Mouse (Mus musculus): Measurements from ENCODE around the gene Apoh.

Gene Apoh

DNA sequence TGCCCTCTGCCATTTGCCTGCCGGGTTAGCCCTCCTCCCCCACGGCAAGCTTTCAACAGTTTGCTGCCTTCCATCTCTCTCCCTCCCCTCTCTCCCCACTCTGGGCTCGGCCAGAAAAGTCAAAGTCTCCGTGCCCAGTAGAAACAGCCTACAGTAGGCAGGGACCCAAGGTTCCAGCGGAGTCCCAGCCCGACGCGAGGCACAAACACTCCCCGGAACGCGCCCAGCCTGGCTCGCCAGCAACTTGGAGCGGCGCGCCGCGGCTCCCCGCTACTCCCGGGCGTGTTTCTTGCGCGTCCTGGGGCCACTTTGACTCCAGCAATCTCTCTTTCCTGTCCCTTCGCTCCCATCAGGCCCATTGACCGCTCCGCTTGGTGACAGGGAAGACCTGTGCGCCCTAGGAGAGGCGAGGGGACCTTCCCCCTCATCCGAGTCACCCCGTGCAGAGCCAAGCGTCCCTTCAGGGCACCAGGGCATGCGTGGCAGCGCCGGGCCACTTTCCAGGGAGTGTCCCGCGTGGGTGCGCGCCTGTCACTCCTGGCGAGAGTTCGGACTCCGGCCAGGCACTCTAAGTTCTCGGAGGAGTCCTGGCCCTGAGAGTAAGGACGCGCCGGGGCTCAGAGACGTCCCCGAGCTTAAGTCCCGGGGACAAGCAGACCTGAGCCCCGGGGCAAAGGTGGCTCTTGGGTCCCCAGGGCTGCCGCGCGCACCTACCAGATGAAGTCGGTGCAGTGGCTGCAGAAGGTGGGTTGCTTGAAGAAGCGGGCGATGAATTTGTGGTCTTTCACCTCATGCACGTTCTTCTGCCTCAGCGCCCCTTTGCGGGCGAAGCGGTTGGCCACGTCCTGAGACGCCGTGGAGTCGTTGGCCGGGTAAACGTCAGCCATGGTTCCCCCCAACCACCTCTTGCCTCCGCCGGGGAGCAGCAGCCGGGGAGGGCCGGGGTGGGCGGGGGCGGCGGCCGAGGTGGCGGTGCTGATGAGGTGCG is at the start of gene Apoh:
Gene Apoh (plus strand): TSS at position 574 of the 988 bp plus-strand sequence.
- in situ Hi-C loops (cut with MseI, MboI) = no loop called here

DNA sequence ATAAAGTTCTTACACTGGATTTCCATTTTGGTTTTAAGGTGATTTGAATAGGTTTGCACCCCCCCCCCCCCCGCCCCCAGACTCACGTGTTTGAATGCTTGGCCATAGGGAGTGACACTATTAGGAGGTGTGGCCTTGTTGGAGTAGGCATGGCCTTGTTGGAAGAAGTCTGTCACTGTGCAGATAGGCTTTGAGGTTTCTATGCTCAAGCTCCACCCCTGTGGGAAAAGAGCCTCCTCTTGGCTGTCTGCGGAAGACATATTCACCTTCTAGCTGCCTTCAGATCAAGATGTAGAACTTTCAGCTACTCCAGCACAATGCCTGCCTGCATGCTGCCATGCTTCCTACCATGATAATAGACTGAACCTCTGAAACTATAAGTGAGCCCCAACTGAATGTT is 49.3 kb upstream of the Apoh start:
- in situ Hi-C loops (cut with MseI, MboI) = no loop called here

GRCm38 (mm10) chr11:108294305-108294813 is 48.8 kb upstream of the Apoh start:
- in situ Hi-C loops (cut with MseI, MboI) = no loop called here

DNA sequence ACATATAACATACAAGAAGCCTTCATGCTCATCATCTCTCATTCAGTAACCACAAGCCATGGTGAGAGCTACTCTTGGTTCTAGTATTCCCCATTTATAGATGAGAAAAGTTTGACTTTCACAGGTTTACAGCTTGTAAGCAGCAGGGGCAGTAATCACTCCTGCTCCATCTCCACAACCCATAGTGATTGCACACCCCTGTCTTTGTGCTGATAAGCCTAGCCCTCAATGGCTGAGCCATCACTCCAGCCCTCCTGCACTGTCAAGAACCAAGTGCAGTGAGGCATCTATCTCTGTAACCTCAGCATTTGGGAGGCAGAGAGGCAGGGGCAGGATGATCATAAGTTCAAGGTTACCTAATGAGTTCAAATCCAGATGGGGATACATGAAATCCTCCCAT is 47.8 kb upstream of the Apoh start:
- in situ Hi-C loops (cut with MseI, MboI) = no loop called here

GRCm38 (mm10) chr11:108297956-108298355 is 45.2 kb upstream of the Apoh start:
- in situ Hi-C loops (cut with MseI, MboI) = no loop called here

DNA sequence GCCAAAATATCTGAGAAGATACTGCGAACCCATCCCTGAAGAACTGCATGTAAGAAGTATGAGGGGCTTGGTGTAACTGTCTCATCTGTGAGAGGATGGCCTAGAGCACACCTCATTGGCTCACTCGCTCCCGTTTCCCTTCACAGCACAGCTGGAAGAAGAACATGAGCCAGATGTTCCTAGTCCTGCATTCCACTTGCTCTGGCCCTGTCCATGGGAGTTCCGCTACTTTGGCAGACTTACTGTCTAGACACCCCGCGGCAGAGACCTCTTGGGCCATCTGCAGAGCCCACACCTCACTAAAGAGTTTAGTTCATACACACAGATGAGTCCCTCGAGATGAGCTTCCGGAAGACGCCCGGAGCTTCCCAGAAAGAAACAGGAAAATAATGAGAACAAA is 43.2 kb upstream of the Apoh start:
- in situ Hi-C loops (cut with MseI, MboI) = no loop called here

GRCm38 (mm10) chr11:108300443-108300842 is 42.7 kb upstream of the Apoh start:
- in situ Hi-C loops (cut with MseI, MboI) = no loop called here

DNA sequence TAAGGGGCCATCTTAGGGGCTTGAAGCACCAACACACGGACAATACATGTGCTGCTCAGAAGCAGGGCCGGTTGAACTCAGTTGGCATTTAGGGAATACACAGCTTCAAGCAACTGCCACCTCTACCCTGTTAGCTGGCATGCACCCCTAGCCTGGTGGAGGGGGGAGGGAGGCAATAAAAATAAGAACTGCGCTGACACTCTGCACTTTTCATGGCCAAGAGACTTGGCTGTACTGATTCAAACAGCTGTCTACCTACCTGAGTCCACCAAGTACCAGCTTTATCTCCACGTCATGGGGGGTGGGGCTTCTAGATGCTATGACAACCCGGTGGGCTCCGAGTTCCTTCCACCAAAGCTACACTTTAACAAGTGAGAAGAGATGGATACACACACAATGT is 42.1 kb upstream of the Apoh start:
- in situ Hi-C loops (cut with MseI, MboI) = no loop called here

DNA sequence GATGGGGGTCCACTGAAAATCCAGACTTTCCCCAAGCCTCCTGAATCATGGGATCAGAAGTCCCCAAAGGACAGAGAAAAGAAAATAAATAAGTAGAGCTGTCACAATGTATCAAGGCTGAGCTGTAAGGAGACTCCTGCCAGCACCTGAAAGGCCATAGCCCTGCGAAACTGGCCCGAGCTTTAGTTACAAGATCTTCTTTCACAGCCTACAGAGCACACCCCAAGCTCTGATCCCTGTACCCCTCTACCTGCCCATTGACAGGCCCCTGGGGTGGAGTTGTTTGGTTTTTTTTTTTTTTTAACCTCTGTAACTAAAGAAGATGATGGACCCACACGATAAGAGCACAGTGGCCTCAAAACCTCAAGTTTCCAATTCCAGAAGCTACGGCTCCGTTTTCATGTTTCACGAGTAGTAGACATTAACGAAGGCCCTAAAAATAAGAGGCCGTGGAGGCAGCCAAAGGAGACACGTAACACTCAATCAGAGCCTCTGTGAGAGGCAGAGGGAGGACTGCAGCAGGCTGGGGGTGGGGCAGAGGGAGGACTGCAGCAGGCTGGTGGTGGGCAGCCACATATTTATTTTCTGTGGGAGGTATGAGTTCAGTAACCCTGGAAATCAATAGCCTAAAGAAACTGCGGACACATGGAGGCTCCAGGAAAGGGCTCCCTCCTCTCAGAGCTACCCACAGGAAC is 41.2 kb upstream of the Apoh start:
- in situ Hi-C loops (cut with MseI, MboI) = no loop called here

- in situ Hi-C loops (cut with MseI, MboI) = no loop called here
These were observed 39.4 kb upstream of the Apoh start for GRCm38 (mm10) chr11:108303787-108304186.

GRCm38 (mm10) chr11:108307258-108307657 is 35.9 kb upstream of the Apoh start:
- in situ Hi-C loops (cut with MseI, MboI) = no loop called here

DNA sequence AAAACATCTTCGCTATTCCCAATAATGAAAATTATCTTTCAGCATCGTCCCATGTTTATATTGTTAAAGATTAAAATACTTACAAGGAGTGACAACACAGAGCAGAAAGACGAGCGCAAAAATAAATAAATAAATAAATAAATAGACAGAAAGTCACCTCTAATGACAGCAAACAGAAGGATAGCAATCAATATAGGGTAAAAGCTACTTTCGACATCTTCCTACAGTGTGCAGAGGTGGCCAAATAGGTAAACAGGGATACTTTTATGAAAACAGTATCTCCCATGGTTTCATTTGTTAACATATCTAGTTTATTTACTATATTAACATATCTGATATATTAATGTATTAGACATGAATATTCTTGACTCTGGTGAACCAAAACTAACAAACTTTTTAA is 34.9 kb upstream of the Apoh start:
- in situ Hi-C loops (cut with MseI, MboI) = no loop called here

GRCm38 (mm10) chr11:108309791-108310190 is 33.4 kb upstream of the Apoh start:
- in situ Hi-C loops (cut with MseI, MboI) = no loop called here

GRCm38 (mm10) chr11:108311912-108312311 is 31.2 kb upstream of the Apoh start:
- in situ Hi-C loops (cut with MseI, MboI) = no loop called here

GRCm38 (mm10) chr11:108312516-108312915 is 30.6 kb upstream of the Apoh start:
- in situ Hi-C loops (cut with MseI, MboI) = no loop called here

DNA sequence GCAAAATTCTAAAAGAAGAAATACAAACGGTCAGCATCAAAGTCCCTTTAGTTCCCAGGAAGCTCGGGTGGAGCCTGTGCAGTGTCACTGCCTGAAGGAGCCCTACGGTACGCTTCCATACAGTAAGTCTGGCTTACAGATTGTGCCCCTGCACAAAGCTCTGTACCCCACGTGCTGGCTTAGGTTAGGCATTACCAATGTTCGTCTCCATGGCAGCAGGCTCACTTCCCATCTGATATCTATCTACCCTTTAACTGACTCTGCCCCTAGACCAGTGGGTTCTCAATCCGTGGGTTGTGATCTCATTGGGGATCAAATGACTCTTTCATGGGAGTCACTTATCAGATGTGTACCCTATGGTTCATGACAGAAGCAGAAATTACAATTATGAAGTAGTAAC is 27.4 kb upstream of the Apoh start:
- in situ Hi-C loops (cut with MseI, MboI) = no loop called here

DNA sequence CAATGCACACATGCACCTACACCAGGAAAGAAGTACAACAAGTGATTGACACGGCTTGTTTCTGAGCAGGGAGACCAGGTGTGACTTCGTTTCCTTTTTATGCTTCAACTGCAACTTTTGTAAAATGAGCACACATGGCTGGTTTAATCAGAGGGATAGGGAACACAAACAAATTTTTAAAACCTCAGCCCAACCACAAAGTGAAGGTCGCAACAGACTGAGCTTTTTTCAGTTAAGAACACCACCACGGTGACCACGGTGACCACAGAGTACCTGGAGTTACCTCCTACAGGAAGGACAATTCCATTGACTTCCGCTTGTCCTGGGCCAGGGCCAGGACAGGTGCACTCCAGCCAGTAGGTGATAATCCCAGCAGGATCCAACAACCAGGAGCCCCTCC is 25.3 kb upstream of the Apoh start:
- in situ Hi-C loops (cut with MseI, MboI) = no loop called here

GRCm38 (mm10) chr11:108319162-108319561 is 24.0 kb upstream of the Apoh start:
- in situ Hi-C loops (cut with MseI, MboI) = no loop called here

- in situ Hi-C loops (cut with MseI, MboI) = no loop called here
These were observed 22.6 kb upstream of the Apoh start for GRCm38 (mm10) chr11:108320561-108320960.

DNA sequence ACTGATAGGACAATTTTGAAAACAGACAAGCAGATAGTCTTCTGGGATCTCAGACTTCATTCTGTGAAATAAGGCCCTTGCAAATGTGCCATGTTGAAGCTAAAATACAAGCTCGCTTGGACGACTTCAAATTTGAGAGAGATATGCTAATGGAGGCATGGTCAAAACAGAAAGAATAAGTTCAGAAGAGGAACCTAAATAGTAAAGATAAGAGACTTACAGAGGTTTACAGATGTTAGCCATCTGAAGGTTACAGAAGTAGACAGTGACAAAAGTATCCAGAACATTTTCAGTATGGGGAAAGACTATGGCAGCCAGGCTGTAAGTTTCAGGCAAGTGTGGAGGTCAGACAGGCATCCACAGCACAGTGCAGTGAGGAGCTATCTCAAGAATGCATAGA is 21.0 kb upstream of the Apoh start:
- in situ Hi-C loops (cut with MseI, MboI) = no loop called here

GRCm38 (mm10) chr11:108325943-108326342 is 17.2 kb upstream of the Apoh start:
- in situ Hi-C loops (cut with MseI, MboI) = no loop called here

- in situ Hi-C loops (cut with MseI, MboI) = no loop called here
These were observed 12.3 kb upstream of the Apoh start for GRCm38 (mm10) chr11:108330818-108331217.

- in situ Hi-C loops (cut with MseI, MboI) = no loop called here
These were observed 10.1 kb upstream of the Apoh start for GRCm38 (mm10) chr11:108333006-108333405.
